9 mouse cellular contexts compared by ENCODE assay signal in the genomic region with DNA sequence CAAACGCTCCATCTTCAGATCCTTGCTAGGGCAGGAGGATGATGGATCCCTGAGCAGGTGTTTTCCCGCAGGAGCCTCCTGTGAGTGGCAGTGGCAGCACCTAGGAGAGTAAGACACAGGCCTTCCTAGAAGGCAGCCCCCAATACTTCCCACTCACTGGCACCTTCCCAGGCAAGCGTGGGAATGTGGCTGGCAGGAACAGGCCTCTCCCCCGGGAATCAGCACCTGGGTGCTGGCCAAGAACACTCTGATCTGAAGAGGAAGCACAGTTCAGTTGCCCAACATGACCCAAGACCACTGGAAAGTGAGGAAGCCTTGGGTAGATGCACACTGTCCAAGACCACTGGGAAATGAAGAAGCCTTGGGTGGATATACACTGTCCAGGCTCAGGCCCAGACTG. TPM values are rescaled to one million over a fixed set of nuclear protein-coding genes. Genes with fewer than 3 reads are reported as not detected.
DNase-seq lines count a peak whose midpoint lies in the region; ATAC-seq lines count a peak whose summit lies in the region.
"Had no signal": no experiment of that assay in that cellular context is flagged by ENCODE, and none has a peak within 500 bp of the region (broad histone marks: within the 10 kb centered on the region; RNA-seq: fewer than 3 reads in every experiment).

No protein-coding gene starts in this region.

- peak; percentile 57; the same call in 1 of the 2 replicates for ATAC-seq in frontal cortex, adult (ENCODE audit: low TSS enrichment)
- ATAC-seq in inflammation-experienced regulatory T-cells, adult 6 months = no peak

- DNase-seq in frontal cortex, postnatal 10 days (ENCODE audit: low spot score in 2 of 2) = no peak
- DNase-seq in urinary bladder, postnatal 14 days (ENCODE audit: low spot score) = peak; percentile 47
- DNase-seq in urinary bladder, postnatal 10 days (ENCODE audit: low spot score) = no peak
- DNase-seq in left cerebral cortex, adult 8-10 months (ENCODE audit: low spot score in 2 of 2) = peak; percentile 34 to 41
- DNase-seq in retina, postnatal 1 day = no peak
- DNase-seq in urinary bladder, postnatal 25 days (ENCODE audit: low spot score) = no peak

RNA-seq across cellular contexts. Expression of a gene that starts 24.7 kb away (rescaled TPM):
- total RNA-seq in left cerebral cortex, adult 8-10 months (2022) = 10 to 100 TPM; 63.8 to 88.2 (median 66.2) TPM
- 1 to 10 TPM in 2 of 3 experiments, not detected in 1; 1.7 to 2.3 TPM for polyA plus RNA-seq in inflammation-experienced regulatory T-cells, adult 6 months (2017; shearing (Covaris generic))

RNA-seq across cellular contexts. Expression of a gene that starts 31.4 kb away (rescaled TPM):
- not detected for total RNA-seq in left cerebral cortex, adult 8-10 months (2022)
- not detected for polyA plus RNA-seq in inflammation-experienced regulatory T-cells, adult 6 months (2017; shearing (Covaris generic))
- polyA plus RNA-seq: limb, embryonic 11.5 days had no signal

RNA-seq across cellular contexts. Expression of a gene that starts 38.6 kb away (rescaled TPM):
- 10 to 100 TPM; 23.3 to 28.8 (median 26.6) TPM for total RNA-seq in left cerebral cortex, adult 8-10 months (2022)
- 10 to 100 TPM; 24.9 to 41.2 (median 27.0) TPM for polyA plus RNA-seq in inflammation-experienced regulatory T-cells, adult 6 months (2017; shearing (Covaris generic))

RNA-seq across cellular contexts. Expression of a gene that starts 49.1 kb away (rescaled TPM):
- 1 to 10 TPM; 1.5 to 3.9 (median 3.6) TPM for total RNA-seq in left cerebral cortex, adult 8-10 months (2022)
- 1 to 10 TPM; 6.6 to 9.1 (median 7.4) TPM for polyA plus RNA-seq in inflammation-experienced regulatory T-cells, adult 6 months (2017; shearing (Covaris generic))

Comparison
In these comparisons a context has a peak if more than half of its experiments do, and no peak if none do; other contexts are left out.
1. DNase-seq: peak in urinary bladder, postnatal 14 days (single experiment) and left cerebral cortex, adult 8-10 months (2 of 2); none in frontal cortex, postnatal 10 days (0 of 2), urinary bladder, postnatal 10 days (single experiment), retina, postnatal 1 day (single experiment) and urinary bladder, postnatal 25 days (single experiment).